Mouse (Mus musculus) heart, postnatal 36 days (tissue): ENCODE measurements around the gene Ap3d1. TPM values are rescaled to one million over a fixed set of nuclear protein-coding genes. Genes with fewer than 3 reads are reported as not detected.

Source experiments
- DNase-seq, 2 experiments: peaks; one replicate each; pipeline ENCODE4 v3.0.0; 2021 to 2022
- intact Hi-C: fragments of 180-260 bp; cut with DNase I; formaldehyde crosslinking; loops from one replicate; pipeline ENCODE4 v1.15.1; 2025
- total RNA-seq, 2 experiments: library from RNA; stranded (reverse); gene quantifications; 2 replicates each; pipeline ENCODE4 v1.2.3; 2021

The Ap3d1 gene
- total RNA-seq, 2 experiments from 2014 or later = 35.1 to 43.5 TPM

DNA sequence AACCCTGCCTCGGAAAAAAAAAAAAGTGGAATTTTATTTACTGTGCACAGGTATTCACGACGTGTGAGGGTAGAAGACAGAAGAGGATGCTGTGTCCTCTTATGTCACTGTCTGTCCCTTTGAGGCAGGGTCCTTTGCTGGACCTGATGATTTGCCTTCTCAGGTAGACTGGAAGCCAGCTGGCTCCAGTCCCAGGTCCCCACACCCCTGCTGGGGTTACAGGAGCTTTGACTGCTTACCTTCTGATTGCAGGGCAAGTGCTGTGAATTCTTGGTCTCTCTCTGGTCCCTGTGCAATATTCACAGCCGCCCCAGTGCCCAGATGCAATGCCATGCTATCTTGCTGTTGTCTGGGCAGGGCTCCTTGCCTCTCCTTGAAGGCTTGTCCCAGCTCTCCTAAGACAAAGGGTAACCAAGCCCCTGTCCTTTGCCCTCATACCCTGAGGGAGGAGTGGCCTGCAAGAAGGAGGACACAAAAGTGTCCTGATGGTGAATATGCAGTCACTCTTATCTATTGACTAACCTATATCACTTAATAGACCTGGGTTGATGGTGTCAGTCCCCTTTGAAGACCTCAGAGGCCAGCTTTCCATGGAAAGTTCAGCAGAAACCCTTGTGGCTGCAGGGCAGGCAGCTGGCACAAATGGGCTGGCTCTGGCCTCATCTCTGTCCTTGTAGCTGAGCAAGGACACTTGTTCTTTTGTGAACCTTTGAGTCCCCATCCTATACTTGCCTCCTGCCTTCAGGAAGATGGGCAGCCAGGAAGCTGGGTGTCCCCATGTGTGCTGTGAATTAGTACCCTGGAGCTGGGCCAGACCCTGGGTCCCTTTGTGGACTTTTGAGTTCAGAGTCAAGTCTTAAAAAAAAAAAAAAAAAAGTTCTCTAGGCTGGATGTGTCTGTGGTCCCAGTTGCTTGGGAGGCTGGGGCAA is 18.8 kb upstream of the Ap3d1 start:
- no peak for DNase-seq
- intact Hi-C loops = no loop called here

- DNase-seq = no peak
- intact Hi-C loops = loop anchor here (1.0 kb wide), 1 partner anchor 16 kb away; no protein-coding TSS in a partner anchor
Observed at GRCm38 (mm10) chr10:80758651-80759050, 16.6 kb upstream of the Ap3d1 start.

- intact Hi-C loops = loop anchor here (1.0 kb wide), 1 partner anchor 17 kb away; no protein-coding TSS in a partner anchor
- peak; percentile 76 to 80 for DNase-seq
Observed at GRCm38 (mm10) chr10:80757717-80758116, 15.7 kb upstream of the Ap3d1 start.

DNA sequence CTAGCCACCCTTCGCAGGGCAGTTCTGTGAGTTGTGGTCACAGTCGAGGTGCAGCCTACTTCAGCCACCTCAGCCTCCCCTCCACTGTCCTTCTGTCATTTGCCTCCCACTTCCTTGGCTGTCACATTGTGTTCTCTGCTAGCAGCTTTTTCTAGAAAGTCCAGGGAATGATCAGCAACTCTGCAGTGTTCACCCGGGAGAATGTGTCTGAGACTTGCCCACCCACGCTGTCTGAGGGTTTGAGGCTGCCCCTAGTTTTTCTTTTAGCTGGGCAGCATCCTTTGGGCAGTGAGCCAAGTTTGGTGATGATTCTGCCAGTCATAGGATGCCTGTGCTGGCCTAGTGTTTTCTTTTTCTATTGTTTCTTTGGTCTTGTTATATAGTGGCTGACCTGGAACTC is 14.9 kb upstream of the Ap3d1 start:
- DNase-seq = no peak
- intact Hi-C loops = no loop called here

DNA sequence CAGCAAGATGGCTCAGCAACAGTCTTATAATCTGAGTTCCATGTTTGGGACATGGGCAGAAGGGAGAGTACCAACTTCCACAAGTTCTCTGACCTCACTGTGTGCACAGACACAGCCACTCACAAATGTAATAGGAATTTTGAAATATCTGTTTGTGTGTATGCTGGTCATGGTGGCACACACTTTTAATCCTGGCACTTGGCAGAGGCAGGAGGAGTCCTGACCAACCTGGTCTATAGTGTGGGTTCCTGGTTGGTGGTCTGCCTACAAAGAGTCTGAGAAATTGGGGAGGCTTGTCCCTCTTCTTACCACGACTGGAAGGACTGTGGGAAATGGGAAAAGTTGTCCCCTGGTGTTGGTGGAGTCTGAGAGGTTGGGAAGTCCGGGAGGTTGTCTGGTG is 14.4 kb upstream of the Ap3d1 start:
- no peak for DNase-seq
- intact Hi-C loops = no loop called here

DNA sequence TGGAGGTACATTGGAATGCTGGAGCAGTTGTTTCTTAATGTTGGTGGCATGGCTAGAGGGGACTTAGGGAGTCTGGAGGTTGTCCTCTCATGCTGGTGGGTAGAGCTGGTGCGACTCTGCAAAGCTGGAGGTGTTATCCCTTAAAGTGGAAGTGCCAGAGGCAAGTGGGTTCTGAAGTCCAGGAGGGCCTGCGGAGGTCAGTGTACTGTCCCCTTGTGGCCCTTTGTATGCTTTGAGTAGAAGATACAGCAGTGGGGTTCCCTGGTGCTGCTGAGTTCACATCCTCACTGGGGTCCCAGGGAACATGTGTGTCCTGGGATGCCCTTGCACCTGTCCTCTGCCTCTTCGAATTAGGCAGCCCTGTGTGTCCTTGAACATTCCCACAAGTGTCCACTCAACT is 14.0 kb upstream of the Ap3d1 start:
- intact Hi-C loops = no loop called here
- DNase-seq = no peak

- DNase-seq = no peak
- intact Hi-C loops = no loop called here
Observed at GRCm38 (mm10) chr10:80755291-80756015, 13.4 kb upstream of the Ap3d1 start.

- intact Hi-C loops = no loop called here
- DNase-seq = peak; percentile 98
Observed at GRCm38 (mm10) chr10:80754594-80755290, 12.7 kb upstream of the Ap3d1 start, which contains the start of gene Dot1l. Gene Dot1l, plus strand, starts transcription at chr10:80755206.

DNA sequence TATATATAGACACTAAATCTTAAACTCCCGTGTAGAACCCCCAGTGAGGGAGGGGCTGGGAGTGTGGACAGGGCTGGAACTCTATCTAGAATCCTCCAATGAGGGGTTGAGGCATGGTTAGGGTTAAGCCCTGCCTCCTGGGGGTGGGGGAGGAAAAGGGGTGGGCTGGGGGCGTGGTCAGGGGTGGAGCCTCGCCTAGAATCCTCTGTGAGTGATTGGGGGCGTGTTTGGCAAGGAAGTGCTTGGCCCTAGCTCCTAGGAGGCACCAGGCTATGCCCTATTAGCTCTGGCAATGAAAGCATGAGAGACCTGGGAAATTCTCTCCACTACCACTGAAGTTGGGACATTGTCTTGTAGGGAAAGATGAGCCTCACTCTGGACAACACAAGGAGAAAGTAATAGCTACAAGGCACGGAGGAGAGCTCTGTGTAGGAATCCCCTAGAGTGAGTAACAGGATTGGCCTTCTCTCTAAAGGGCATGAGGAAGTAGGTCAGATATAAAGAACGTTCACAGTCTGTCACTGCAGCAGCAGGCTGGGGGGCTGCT is 10.1 kb upstream of the Ap3d1 start:
- intact Hi-C loops = no loop called here

GRCm38 (mm10) chr10:80751188-80751832 is 9.2 kb upstream of the Ap3d1 start:
- intact Hi-C loops = no loop called here
- DNase-seq = peak; percentile 63 to 76

More for the DNA sequence above, 10.1 kb upstream of the Ap3d1 start:
- peak; percentile 71 to 77 for DNase-seq

DNA sequence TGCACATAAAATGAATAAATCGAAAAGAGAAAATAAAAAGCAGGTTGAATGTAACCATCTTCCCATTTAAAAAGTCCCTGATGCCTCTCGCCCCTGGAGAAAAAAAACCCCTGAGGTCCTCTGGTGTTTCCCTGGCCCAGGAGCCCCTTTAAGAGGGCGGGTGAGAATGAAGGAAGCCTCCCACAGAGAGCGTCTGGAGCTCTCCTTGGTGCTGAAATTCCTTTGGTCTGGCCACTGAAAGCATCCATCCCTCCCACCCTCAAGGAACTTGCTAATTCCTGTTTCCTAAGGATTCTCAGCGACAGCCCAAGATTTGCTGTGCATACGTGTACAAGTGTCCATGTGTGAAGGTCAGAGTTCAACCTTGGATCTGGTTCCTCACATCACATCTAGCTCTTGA is 6.5 kb upstream of the Ap3d1 start:
- peak; percentile 59 to 65 for DNase-seq
- intact Hi-C loops = loop anchor here (2.0 to 5.0 kb wide), 2 partner anchors 68 to 244 kb away; no protein-coding TSS in a partner anchor

- DNase-seq = peak; percentile 82 to 83
- intact Hi-C loops = loop anchor here (1.0 to 5.0 kb wide), 3 partner anchors 27 to 245 kb away; no protein-coding TSS in a partner anchor
Observed at GRCm38 (mm10) chr10:80747410-80747809, 5.3 kb upstream of the Ap3d1 start.

DNA sequence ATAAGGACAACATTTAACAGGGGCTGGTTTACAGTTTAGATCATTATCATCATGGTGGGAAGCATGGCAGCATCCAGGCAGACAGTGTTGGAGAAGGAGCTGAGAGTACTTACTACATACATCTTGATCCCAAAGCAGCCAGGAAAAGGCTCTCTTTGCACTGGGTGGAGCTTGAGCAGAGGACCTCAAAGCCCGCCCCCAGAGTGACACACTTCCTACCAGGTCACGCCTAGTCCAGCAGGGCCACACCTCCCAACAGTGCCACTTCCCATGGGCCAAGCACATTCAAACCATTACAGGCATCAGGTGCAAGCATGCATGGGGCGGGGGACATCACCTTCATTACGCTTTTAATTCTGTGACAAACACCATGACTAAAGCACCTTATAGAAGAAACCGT is 2.2 kb upstream of the Ap3d1 start:
- intact Hi-C loops = no loop called here
- DNase-seq = peak in 1 of 2 experiments; percentile 21

DNA sequence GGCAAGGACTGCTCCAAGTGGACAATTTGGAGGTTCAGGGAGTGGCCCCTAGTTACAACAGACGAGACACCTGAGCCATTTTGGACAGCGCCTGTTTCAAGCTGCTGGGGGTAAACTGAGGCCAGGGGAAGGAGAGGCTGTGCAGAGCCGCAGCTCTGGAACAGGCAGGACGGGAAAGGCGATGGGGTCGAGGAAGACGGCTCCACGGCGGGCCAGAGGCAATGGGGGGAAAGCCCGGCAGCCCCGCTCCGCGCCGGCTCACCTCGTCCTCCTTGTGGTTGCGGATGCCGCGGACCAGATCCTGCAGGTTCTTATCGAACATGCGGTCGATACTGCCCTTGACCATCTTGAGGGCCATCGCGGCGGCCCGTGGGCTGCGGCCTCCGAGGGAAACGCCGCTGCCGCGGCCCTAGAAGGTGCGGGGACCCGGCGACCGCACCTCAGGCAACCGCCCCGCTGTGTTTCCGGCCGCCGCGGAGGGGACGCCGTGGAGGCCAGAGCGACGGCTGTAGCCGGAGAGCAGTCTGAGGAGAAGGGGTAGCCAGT is 357 bp downstream of the Ap3d1 start:
- no peak for DNase-seq
- intact Hi-C loops = loop anchor here (2.0 kb wide), 1 partner anchor 37 kb away; no protein-coding TSS in a partner anchor

- intact Hi-C loops = loop anchor here (2.0 kb wide), 1 partner anchor 36 kb away; no protein-coding TSS in a partner anchor
- peak; percentile 34 to 50 for DNase-seq
Observed at GRCm38 (mm10) chr10:80741146-80741545, 918 bp downstream of the Ap3d1 start.

GRCm38 (mm10) chr10:80738657-80739056 is 3.4 kb downstream of the Ap3d1 start:
- DNase-seq = no peak
- intact Hi-C loops = no loop called here

- intact Hi-C loops = no loop called here
- DNase-seq = no peak
Observed at GRCm38 (mm10) chr10:80736731-80737130, 5.3 kb downstream of the Ap3d1 start.

DNA sequence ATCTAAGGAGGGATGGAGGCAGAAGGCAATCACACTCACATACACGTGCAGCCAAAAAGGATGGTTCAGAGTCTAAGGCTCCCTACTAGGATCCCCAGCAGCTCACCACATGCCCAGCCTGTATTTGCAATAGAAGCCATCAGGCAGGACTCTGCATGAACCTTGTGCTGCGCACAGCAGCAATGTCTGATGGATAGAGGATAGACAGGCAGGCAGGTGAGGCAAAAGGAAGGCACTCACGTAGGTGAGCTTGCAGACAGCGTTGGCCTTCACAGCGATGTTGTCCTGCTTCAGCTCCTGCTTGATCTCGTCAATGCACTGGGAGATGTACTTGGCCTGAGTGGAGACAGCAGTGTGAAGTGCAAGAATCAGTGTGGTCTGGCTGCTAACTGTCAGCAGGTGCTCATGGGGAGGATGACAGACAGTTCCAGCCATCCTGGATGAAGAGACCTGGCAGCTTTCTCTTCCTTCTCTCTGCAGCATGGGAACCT is 9.4 kb downstream of the Ap3d1 start:
- DNase-seq = no peak
- intact Hi-C loops = no loop called here
